Mouse (Mus musculus) MEL (cell line): ENCODE results near the gene Fam160a1. TPM values are rescaled to one million over a fixed set of nuclear protein-coding genes. Genes with fewer than 3 reads are reported as not detected.

Source experiments
- DNase-seq: peaks from one replicate; pipeline ENCODE4 v3.0.0; 2011; ENCODE audit warnings: low read depth, low spot score
- H3K27ac ChIP-seq: 2 replicates; pipeline ENCODE4 v1.5.1; 2012; ENCODE audit warnings: low read depth, mild to moderate bottlenecking, control low read depth, low read length, moderate library complexity; ENCODE audit not compliant: control insufficient read depth
- H3K27me3 ChIP-seq, 2 experiments: fragments of 150-350 bp in 1 of 2; sonication (generic) in 1 of 2; 2 replicates each; pipeline ENCODE4 v1.6.1; 2012; ENCODE audit warnings: low read length in 2 of 2, mild to moderate bottlenecking in 2 of 2, improper control_type of control experiment in 1 of 2, moderate library complexity in 1 of 2; ENCODE audit not compliant: insufficient read depth in 2 of 2, control insufficient read depth in 1 of 2
- H3K36me3 ChIP-seq, 2 experiments: 2 replicates each; pipeline ENCODE4 v1.6.1; 2012 to 2014; ENCODE audit warnings: low read length in 2 of 2, improper control_type of control experiment in 1 of 2, inconsistent platforms in 1 of 2, mild to moderate bottlenecking in 1 of 2; ENCODE audit not compliant: insufficient read depth in 2 of 2, control insufficient read depth in 1 of 2
- H3K4me1 ChIP-seq, 2 experiments: fragments of 150-350 bp in 1 of 2; sonication (generic) in 1 of 2; 2 replicates each; pipeline ENCODE4 v1.6.1; 2012; ENCODE audit warnings: low read length in 2 of 2, improper control_type of control experiment in 1 of 2, mild to moderate bottlenecking in 1 of 2; ENCODE audit not compliant: insufficient read depth in 2 of 2, control insufficient read depth in 1 of 2
- H3K4me3 ChIP-seq, 2 experiments: fragments of 150-350 bp in 1 of 2; sonication (generic) in 1 of 2; 2 replicates each; pipeline ENCODE4 v1.5.1; 2012; ENCODE audit warnings: low read depth in 2 of 2, low read length in 2 of 2, mild to moderate bottlenecking in 2 of 2, moderate library complexity in 2 of 2, control low read depth in 1 of 2, improper control_type of control experiment in 1 of 2; ENCODE audit not compliant: control insufficient read depth in 1 of 2, insufficient read depth in 1 of 2
- H3K79me2 ChIP-seq: 2 replicates; pipeline ENCODE4 v1.6.1; 2012; ENCODE audit warnings: mild to moderate bottlenecking, low read length, moderate library complexity; ENCODE audit not compliant: control insufficient read depth, poor library complexity, insufficient read depth
- H3K9ac ChIP-seq: 2 replicates; pipeline ENCODE4 v1.6.1; 2012; ENCODE audit warnings: low read depth, mild to moderate bottlenecking, control low read depth, low read length, moderate library complexity; ENCODE audit not compliant: control insufficient read depth, poor library complexity, severe bottlenecking
- H3K9me3 ChIP-seq: fragments of 150-350 bp; sonication (generic); replicated peaks from 2 replicates; pipeline ENCODE4 v1.6.1; 2012; ENCODE audit warnings: mild to moderate bottlenecking, low read length, improper control_type of control experiment, moderate library complexity; ENCODE audit not compliant: insufficient read depth
- BHLHE40 ChIP-seq: IDR thresholded peaks from 2 replicates; pipeline ENCODE4 v1.6.1; 2012; ENCODE audit warnings: low read depth, mild to moderate bottlenecking, inconsistent platforms, low read length, improper control_type of control experiment, borderline replicate concordance
- CHD2 ChIP-seq: IDR thresholded peaks from 2 replicates; pipeline ENCODE4 v1.6.1; 2011; ENCODE audit warnings: low read length, improper control_type of control experiment
- CTCF ChIP-seq, 3 experiments: IDR thresholded peaks in 2 of 3; conservative IDR thresholded peaks in 1 of 3; 2 replicates each; pipeline ENCODE4 v1.5.1; 2011 to 2012; ENCODE audit warnings: low read length in 3 of 3, low read depth in 2 of 3, mild to moderate bottlenecking in 2 of 3, improper control_type of control experiment in 1 of 3, inconsistent platforms in 1 of 3, mixed read lengths in 1 of 3, moderate library complexity in 1 of 3; ENCODE audit not compliant: control insufficient read depth in 1 of 3, insufficient read depth in 1 of 3, poor library complexity in 1 of 3, severe bottlenecking in 1 of 3
- GATA1 ChIP-seq: IDR thresholded peaks from 2 replicates; pipeline ENCODE4 v1.6.1; 2011; ENCODE audit warnings: low read depth, low read length, improper control_type of control experiment
- HCFC1 ChIP-seq: IDR thresholded peaks from 2 replicates; pipeline ENCODE4 v1.6.1; 2012; ENCODE audit warnings: low read depth, mild to moderate bottlenecking, inconsistent platforms, low read length, improper control_type of control experiment, moderate library complexity
- JUND ChIP-seq: IDR thresholded peaks from 2 replicates; pipeline ENCODE4 v1.6.1; 2011; ENCODE audit warnings: low read depth, mild to moderate bottlenecking, improper control_type of control experiment, low read length
- KAT2A ChIP-seq: conservative IDR thresholded peaks from 2 replicates; pipeline ENCODE4 v1.6.1; 2012; ENCODE audit warnings: low read depth, low read length, improper control_type of control experiment, inconsistent platforms
- MAFK ChIP-seq: IDR thresholded peaks from 2 replicates; pipeline ENCODE4 v1.6.1; 2011; ENCODE audit warnings: low read depth, mild to moderate bottlenecking, low read length, improper control_type of control experiment, borderline replicate concordance
- MAX ChIP-seq: IDR thresholded peaks from 2 replicates; pipeline ENCODE4 v1.6.1; 2011; ENCODE audit warnings: low read length, improper control_type of control experiment
- MXI1 ChIP-seq: IDR thresholded peaks from 2 replicates; pipeline ENCODE4 v1.6.1; 2011; ENCODE audit warnings: mild to moderate bottlenecking, low read depth, low read length, improper control_type of control experiment
- MYC ChIP-seq: IDR thresholded peaks from 2 replicates; pipeline ENCODE4 v1.6.1; 2011; ENCODE audit warnings: low read depth, mild to moderate bottlenecking, low read length, improper control_type of control experiment, moderate library complexity
- RAD21 ChIP-seq: IDR thresholded peaks from 2 replicates; pipeline ENCODE4 v1.6.1; 2011; ENCODE audit warnings: mild to moderate bottlenecking, low read depth, low read length, improper control_type of control experiment
- RCOR1 ChIP-seq: IDR thresholded peaks from 2 replicates; pipeline ENCODE4 v1.6.1; 2012; ENCODE audit warnings: low read depth, mild to moderate bottlenecking, inconsistent platforms, low read length, improper control_type of control experiment
- SMC3 ChIP-seq: IDR thresholded peaks from 2 replicates; pipeline ENCODE4 v1.6.1; 2011; ENCODE audit warnings: low read depth, low read length, improper control_type of control experiment
- TAL1 ChIP-seq: IDR thresholded peaks from 2 replicates; pipeline ENCODE4 v1.6.1; 2012; ENCODE audit warnings: mild to moderate bottlenecking, inconsistent platforms, low read length, moderate library complexity, mixed read lengths
- UBTF ChIP-seq: IDR thresholded peaks from 2 replicates; pipeline ENCODE4 v1.6.1; 2012; ENCODE audit warnings: low read depth, mild to moderate bottlenecking, inconsistent platforms, low read length, improper control_type of control experiment, moderate library complexity, borderline replicate concordance; ENCODE audit not compliant: insufficient read depth
- USF1 ChIP-seq: IDR thresholded peaks from 2 replicates; pipeline ENCODE4 v1.6.1; 2014; ENCODE audit warnings: low read depth, mild to moderate bottlenecking, inconsistent platforms, low read length, improper control_type of control experiment, moderate library complexity
- ZC3H11A ChIP-seq: IDR thresholded peaks from 2 replicates; pipeline ENCODE4 v1.6.1; 2012; ENCODE audit warnings: low read depth, mild to moderate bottlenecking, inconsistent platforms, low read length, improper control_type of control experiment
- ZMIZ1 ChIP-seq: IDR thresholded peaks from 2 replicates; pipeline ENCODE4 v1.6.1; 2012; ENCODE audit warnings: low read depth, mild to moderate bottlenecking, inconsistent platforms, low read length, improper control_type of control experiment, moderate library complexity
- ZNF384 ChIP-seq: IDR thresholded peaks from 2 replicates; pipeline ENCODE4 v1.6.1; 2012; ENCODE audit warnings: low read depth, mild to moderate bottlenecking, inconsistent platforms, low read length, improper control_type of control experiment
- polyA plus RNA-seq, 2 experiments: library from polyadenylated mRNA; stranded (reverse) in 1 of 2; unstranded in 1 of 2; fragments of >175 nt in 1 of 2; fragments of >200 nt in 1 of 2; gene quantifications; 2 replicates each; pipeline versions ENCODE4 v1.2.1 to v1.2.4; 2012; ENCODE audit warnings: low replicate concordance in 2 of 2, low read depth in 1 of 2; ENCODE audit not compliant: insufficient read length in 2 of 2, insufficient read depth in 1 of 2, missing spikeins in 1 of 2
- total RNA-seq: library from RNA; depleted of rRNA; stranded (reverse); fragments of 300-350 nt; gene quantifications from 2 replicates; pipeline ENCODE4 v1.2.3, GENCODE M21; 2012

Gene Fam160a1
- total and polyA plus RNA-seq, 3 experiments = not detected

DNA sequence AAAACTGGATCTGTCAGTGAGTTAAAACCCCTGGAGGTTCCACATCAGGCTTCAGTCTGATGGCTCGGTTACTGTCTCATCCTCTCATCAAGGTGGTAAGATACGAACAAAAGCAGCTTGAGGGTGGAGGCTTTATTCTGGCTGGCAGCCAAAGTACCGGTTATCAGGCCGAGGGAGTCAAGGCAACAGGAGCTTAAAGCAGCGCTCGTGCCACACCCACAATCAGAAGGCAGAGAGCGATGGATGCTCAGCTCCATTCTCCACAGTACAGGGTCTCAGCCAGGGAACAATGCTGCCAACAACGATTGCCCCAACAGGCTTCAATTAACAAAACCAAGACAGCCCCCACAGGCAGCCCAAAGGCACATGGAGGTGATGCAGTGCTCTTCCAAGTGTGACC, 106.4 kb downstream of the Fam160a1 start:
- no peaks in the 10 kb centered on the region for H3K9me3 ChIP-seq
- no peaks in the 10 kb centered on the region for H3K79me2 ChIP-seq
- no peaks in the 10 kb centered on the region; a peak in 1 of 4 replicates for H3K27me3 ChIP-seq
- DNase-seq = peak; percentile 77
- TF ChIP-seq TAL1 = no peak
- TF ChIP-seq RAD21 = no peak
- TF ChIP-seq MXI1 = no peak
- no peak for TF ChIP-seq ZNF384
- TF ChIP-seq BHLHE40 = no peak
- TF ChIP-seq CHD2 = no peak
- no peak for TF ChIP-seq HCFC1
- no peak for TF ChIP-seq ZMIZ1
- TF ChIP-seq MAX = no peak
- TF ChIP-seq USF1 = no peak
- no peak for TF ChIP-seq JUND
- no peak for TF ChIP-seq MAFK
- no peak for TF ChIP-seq UBTF
- TF ChIP-seq GATA1 = peak; percentile 58
- TF ChIP-seq RCOR1 = peak; percentile 26; the same call in 1 of the 2 replicates
- TF ChIP-seq KAT2A = no peak
- no peak overlapping the region for H3K27ac ChIP-seq
- H3K4me3 ChIP-seq = no peak overlapping the region
- no peaks in the 10 kb centered on the region for H3K36me3 ChIP-seq
- H3K9ac ChIP-seq = no peak overlapping the region
- H3K4me1 ChIP-seq = 0 out of 4 replicates have a peak, but pooled peaks cover 0 to 3% of the 10 kb centered on the region in 2 experiments

DNA sequence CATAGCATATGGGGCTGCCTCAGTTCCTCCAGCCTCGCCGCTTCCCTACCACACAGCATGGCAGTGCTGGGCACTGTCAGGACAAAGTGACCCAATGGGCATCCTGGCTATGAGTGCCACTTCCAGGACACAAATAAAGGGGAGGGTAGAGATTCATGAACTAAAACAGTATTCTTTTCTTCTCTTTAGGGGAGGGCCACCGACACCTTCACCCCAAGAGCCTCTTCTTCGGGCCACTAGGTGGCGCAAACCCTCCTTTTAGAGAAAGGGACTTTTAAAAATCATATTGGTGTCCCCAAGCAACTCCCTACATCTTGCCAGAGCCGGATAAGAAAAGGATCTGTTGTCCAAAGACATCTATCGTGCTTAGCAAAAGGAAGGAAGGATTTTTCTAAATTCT, 109.7 kb downstream of the Fam160a1 start:
- TF ChIP-seq MYC = no peak
- peak; percentile 80 for TF ChIP-seq SMC3
- peak; percentile 66 to 77 (median 75) for TF ChIP-seq CTCF (IDR thresholded peaks at IDR 0.05 in 2 of 3, conservative IDR thresholded peaks at IDR 0.05 in 1 of 3; ENCODE audit: control insufficient read depth in 1 of 3, insufficient read depth in 1 of 3, low read depth in 2 of 3, low read length in 3 of 3, poor library complexity in 1 of 3, severe bottlenecking in 1 of 3)
- TF ChIP-seq ZC3H11A = peak; percentile 65
- peak; percentile 69 for TF ChIP-seq RAD21
- H3K4me3 ChIP-seq = no peak overlapping the region
- no peak overlapping the region for H3K27ac ChIP-seq
- H3K9me3 ChIP-seq = no peaks in the 10 kb centered on the region
- no peaks in the 10 kb centered on the region for H3K79me2 ChIP-seq
- H3K27me3 ChIP-seq = peaks cover 0 to 1% of the 10 kb centered on the region in 2 experiments; a peak in 1 of 4 replicates
- no peak overlapping the region for H3K9ac ChIP-seq
- H3K36me3 ChIP-seq = no peaks in the 10 kb centered on the region
- peaks cover 0 to 3% of the 10 kb centered on the region in 2 experiments; a peak in 1 of 4 replicates for H3K4me1 ChIP-seq
- peak; percentile 61 for DNase-seq
